Mouse (Mus musculus): ENCODE data around the gene Ptprcap.

DNA sequence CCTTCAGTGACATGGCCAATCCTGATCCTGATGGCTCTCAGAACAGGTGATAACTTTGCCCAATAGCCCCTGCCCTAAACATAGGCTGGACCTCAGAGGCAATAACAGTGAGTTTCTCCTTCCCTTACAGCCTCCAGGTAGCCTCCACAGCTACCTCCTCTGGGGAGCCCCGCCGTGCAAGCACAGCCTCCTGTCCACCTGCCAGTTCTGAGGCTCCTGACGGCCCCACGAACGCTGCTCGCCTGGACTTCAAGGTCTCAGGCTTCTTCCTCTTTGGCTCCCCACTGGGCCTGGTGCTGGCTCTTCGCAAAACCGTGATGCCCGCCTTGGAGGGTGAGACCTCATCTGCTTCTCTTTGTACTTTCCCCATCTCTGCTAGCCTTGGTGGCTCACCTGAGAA, 44.9 kb upstream of the Ptprcap start:
- TF ChIP-seq POLR2A (IDR thresholded peaks at IDR 0.05; ENCODE audit: insufficient read depth, low read length) (no peak), EP300 (IDR thresholded peaks at IDR 0.05; ENCODE audit: insufficient read depth, low read depth, low read length) (no peak)
